Mouse (Mus musculus) kidney, postnatal 25 days (tissue): ENCODE results near the gene Hdac5.

Experiments
- DNase-seq, 2 experiments: peaks; one replicate each; pipeline ENCODE4 v3.0.0; 2021; ENCODE audit warnings: mixed read lengths in 2 of 2

Hdac5 gene

GRCm38 (mm10) chr11:102214430-102215156, 15.4 kb downstream of the Hdac5 start:
- peak in 1 of 2 experiments; percentile 57 for DNase-seq

- peak; percentile 46 to 57 for DNase-seq
These were observed 18.0 kb downstream of the Hdac5 start for GRCm38 (mm10) chr11:102211936-102212341.

GRCm38 (mm10) chr11:102211011-102211410, 19.0 kb downstream of the Hdac5 start:
- peak in 1 of 2 experiments; percentile 32 for DNase-seq

GRCm38 (mm10) chr11:102210185-102210584, 19.8 kb downstream of the Hdac5 start:
- peak in 1 of 2 experiments; percentile 40 for DNase-seq

GRCm38 (mm10) chr11:102209742-102210141, 20.2 kb downstream of the Hdac5 start:
- DNase-seq, result peak; percentile 36 to 44

- no peak for DNase-seq
These were observed 21.1 kb downstream of the Hdac5 start for GRCm38 (mm10) chr11:102208846-102209245.

GRCm38 (mm10) chr11:102207825-102208777, 21.9 kb downstream of the Hdac5 start:
- peak; percentile 36 to 62 for DNase-seq

- DNase-seq, result peak in 1 of 2 experiments; percentile 34
These were observed 23.5 kb downstream of the Hdac5 start for GRCm38 (mm10) chr11:102206481-102206880.

- no peak for DNase-seq
These were observed 28.6 kb downstream of the Hdac5 start for GRCm38 (mm10) chr11:102201408-102201821.

- DNase-seq, result peak in 1 of 2 experiments; percentile 34
These were observed 30.1 kb downstream of the Hdac5 start for GRCm38 (mm10) chr11:102199856-102200255.

GRCm38 (mm10) chr11:102198245-102198644, 31.7 kb downstream of the Hdac5 start:
- peak in 1 of 2 experiments; percentile 15 for DNase-seq

GRCm38 (mm10) chr11:102196018-102196797, 33.8 kb downstream of the Hdac5 start:
- DNase-seq, result peak in 1 of 2 experiments; percentile 35

GRCm38 (mm10) chr11:102193657-102194440, 36.1 kb downstream of the Hdac5 start:
- DNase-seq, result no peak

GRCm38 (mm10) chr11:102190848-102191247, 39.1 kb downstream of the Hdac5 start:
- DNase-seq, result no peak

- peak; percentile 96 to 97 for DNase-seq
These were observed 40.2 kb downstream of the Hdac5 start, which contains the start of gene G6pc3 for GRCm38 (mm10) chr11:102189461-102190436. G6pc3 (plus strand) TSS chr11:102189620.

- DNase-seq, result no peak
These were observed 41.0 kb downstream of the Hdac5 start for GRCm38 (mm10) chr11:102188980-102189379.

- DNase-seq, result peak in 1 of 2 experiments; percentile 36
These were observed 43.7 kb downstream of the Hdac5 start for GRCm38 (mm10) chr11:102186235-102186634.

- no peak for DNase-seq
These were observed 44.3 kb downstream of the Hdac5 start for GRCm38 (mm10) chr11:102185677-102186076.

GRCm38 (mm10) chr11:102184646-102185495, 45.1 kb downstream of the Hdac5 start, which contains the start of gene Lsm12:
Lsm12 (minus strand) TSS chr11:102185296.
- DNase-seq, result peak; percentile 96
